Mouse (Mus musculus) cerebellum, postnatal 10 days (tissue): ENCODE results near the gene Gm10487.
"Not testable (repeated sequence)": the region's sequence is repeated elsewhere in the genome, so short reads cannot be mapped to it uniquely, and the experiment has no call there.

Experiments
- DNase-seq, 2 experiments: peaks; one replicate each; pipeline ENCODE4 v3.0.0; 2021; ENCODE audit warnings: mixed read lengths in 2 of 2

Gm10487 gene

GRCm38 (mm10) chrX:30843369-30843768 is at the start of gene Gm10487:
Gm10487 (minus strand) TSS chrX:30843469.
- not testable (repeated sequence) for DNase-seq
